Mouse (Mus musculus): ENCODE measurements at regions not wholly inside any gene's neighbourhood (a gene's known extent, or its start where the extent isn't known, plus 50 kb on each side); places are given as distances from the start of the nearest gene placed in this dataset.

DNA sequence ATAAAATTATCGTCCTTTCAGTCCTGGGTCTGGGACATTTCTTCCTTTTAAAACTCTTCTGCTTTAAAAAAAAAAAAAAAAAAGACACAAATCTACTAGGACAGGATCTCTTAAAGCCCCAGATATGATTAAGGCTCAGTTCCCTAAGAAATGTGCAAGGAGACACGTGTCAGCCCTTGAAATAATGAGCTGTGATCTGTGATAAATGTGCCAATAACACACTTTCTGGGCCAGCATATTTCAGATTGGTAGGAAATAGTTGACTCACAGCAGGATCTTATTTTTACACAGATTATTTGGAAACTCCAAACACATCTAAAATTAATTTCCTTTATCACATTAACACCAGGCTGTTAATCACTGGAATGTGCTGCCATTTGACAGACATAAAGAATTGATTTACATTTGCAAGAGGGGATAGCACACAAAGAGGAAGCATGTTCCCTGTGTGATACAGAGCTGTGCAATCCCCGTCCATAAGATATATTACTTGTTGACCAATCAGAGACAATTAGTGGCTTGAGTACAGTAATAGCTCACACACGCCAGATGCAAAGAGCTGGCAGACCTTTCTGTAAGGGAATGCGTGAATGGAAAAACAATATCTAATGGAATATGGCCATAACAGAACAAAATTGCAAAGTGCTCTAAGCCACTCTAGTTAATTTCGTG, 263.7 kb downstream of the Pax3 start:
- no peaks in the 10 kb centered on the region for H3K36me3 ChIP-seq
- H3K9ac ChIP-seq: no peak overlapping the region
- no peaks in the 10 kb centered on the region for H3K4me1 ChIP-seq
- ATAC-seq (ENCODE audit: insufficient number of reproducible peaks, low FRiP score, low TSS enrichment, low read depth): no peak
- WGBS: 54% methylated on average over 6 of the region's 6 CpGs
- no peak overlapping the region for H3K4me3 ChIP-seq (replicated peaks)
- no peaks in the 10 kb centered on the region for H3K9me3 ChIP-seq (replicated peaks)
- H3K27ac ChIP-seq (replicated peaks): no peak overlapping the region
- H3K27me3 ChIP-seq: no peaks in the 10 kb centered on the region
- no peak overlapping the region for H3K4me2 ChIP-seq (replicated peaks)

DNA sequence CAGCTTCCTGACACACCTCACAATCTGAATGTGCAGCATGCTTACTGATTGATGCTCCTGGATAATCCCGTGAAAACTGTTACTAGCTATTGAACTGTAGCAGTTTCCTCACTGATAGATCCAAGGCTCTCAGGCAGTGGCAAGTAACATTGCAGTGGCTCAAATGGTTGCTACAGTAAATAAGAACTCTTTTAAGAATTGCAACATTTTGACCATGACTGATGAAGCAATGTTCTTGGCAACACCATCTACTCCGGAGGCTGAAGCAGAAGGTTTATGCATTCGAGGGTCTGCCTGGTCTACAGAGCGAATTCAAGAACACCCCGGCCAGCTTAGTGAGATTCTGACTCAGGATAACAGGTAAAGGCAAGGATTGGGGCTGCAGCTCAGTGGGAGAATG, 264.7 kb downstream of the Pax3 start:
- no peak for ATAC-seq (ENCODE audit: insufficient number of reproducible peaks, low FRiP score, low TSS enrichment, low read depth)
- Histone ChIP-seq H3K4me3 (replicated peaks) (no peak overlapping the region), H3K27ac (replicated peaks) (no peak overlapping the region), H3K27me3 (no peaks in the 10 kb centered on the region), H3K36me3 (no peaks in the 10 kb centered on the region), H3K9ac (no peak overlapping the region), H3K4me2 (replicated peaks) (no peak overlapping the region), H3K4me1 (no peaks in the 10 kb centered on the region), H3K9me3 (replicated peaks) (no peaks in the 10 kb centered on the region)
- 77% methylated on average over 5 of the region's 5 CpGs for WGBS

DNA sequence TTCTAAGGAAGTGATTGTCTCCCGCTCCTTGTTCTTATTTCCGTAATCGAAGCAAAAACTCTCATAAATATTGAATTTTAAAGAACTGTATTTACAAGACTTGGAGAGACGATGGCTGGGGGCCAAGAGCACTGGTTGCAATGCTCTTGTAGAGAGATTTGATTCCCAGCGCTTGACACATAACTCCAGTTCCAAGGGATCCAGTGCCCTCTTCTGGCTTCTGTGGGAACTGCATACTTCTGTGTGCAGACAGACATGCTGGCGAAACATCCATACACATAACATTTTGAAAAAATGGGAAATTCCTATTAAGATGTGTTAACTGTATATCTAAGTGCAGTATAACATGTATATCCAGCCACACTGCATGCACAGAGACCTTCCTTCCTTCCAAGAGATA, 266.3 kb downstream of the Pax3 start:
- Histone ChIP-seq H3K4me1 (no peaks in the 10 kb centered on the region), H3K36me3 (no peaks in the 10 kb centered on the region), H3K9me3 (replicated peaks) (no peaks in the 10 kb centered on the region), H3K9ac (no peak overlapping the region), H3K4me2 (replicated peaks) (no peak overlapping the region), H3K27me3 (no peaks in the 10 kb centered on the region), H3K4me3 (replicated peaks) (no peak overlapping the region), H3K27ac (replicated peaks) (no peak overlapping the region)
- 86% methylated on average over 6 of the region's 6 CpGs for WGBS
- no peak for ATAC-seq (ENCODE audit: insufficient number of reproducible peaks, low FRiP score, low TSS enrichment, low read depth)

DNA sequence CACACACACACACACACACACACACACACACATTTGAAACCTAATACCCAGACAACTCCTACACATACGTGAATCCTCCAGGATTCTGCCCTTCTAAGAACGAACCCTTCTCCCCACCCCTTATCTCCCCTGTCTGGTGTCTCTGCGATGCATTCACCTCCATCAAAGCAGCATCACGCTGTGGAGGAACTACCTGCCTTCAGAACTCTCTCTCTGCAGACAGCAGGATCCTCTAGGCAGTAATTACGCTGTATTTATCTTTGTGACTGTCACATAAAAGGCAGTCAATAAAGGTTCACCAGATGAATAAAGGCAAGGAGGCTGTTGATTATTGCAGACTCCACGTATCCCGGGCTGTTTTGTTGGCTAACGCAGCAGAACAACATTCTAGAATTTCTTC, 267.4 kb downstream of the Pax3 start:
- H3K36me3 ChIP-seq: no peaks in the 10 kb centered on the region
- H3K9me3 ChIP-seq (replicated peaks): no peaks in the 10 kb centered on the region
- 27% methylated on average over 8 of the region's 8 CpGs for WGBS
- H3K4me3 ChIP-seq (replicated peaks): no peak overlapping the region
- no peaks in the 10 kb centered on the region for H3K4me1 ChIP-seq
- no peak for ATAC-seq (ENCODE audit: insufficient number of reproducible peaks, low FRiP score, low TSS enrichment, low read depth)
- no peak overlapping the region for H3K27ac ChIP-seq (replicated peaks)
- no peaks in the 10 kb centered on the region for H3K27me3 ChIP-seq
- H3K9ac ChIP-seq: no peak overlapping the region
- H3K4me2 ChIP-seq (replicated peaks): no peak overlapping the region

DNA sequence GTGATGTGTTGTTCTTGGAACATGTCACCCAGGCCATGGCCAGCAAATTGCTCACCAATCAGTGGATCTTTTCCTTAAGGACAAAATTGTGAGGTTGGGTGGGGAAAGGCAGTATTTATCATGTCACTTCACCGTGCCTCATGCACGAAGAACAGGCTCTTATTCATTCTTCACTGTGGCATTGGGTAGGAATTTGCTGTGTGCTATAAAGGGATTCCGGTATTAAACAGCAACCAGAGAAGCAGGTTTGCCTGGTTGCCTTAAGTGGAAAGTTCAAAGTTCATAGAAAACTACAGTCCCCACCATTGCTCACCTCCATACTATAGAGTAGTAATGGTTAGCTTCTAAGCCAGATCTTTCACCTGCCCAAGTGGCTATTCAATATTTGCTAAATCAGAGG, 270.8 kb downstream of the Pax3 start:
- H3K9me3 ChIP-seq (replicated peaks): no peaks in the 10 kb centered on the region
- no peaks in the 10 kb centered on the region for H3K36me3 ChIP-seq
- no peak overlapping the region for H3K27ac ChIP-seq (replicated peaks)
- 67% methylated on average over 3 of the region's 3 CpGs for WGBS
- H3K27me3 ChIP-seq: no peaks in the 10 kb centered on the region
- no peak overlapping the region for H3K4me3 ChIP-seq (replicated peaks)
- H3K4me1 ChIP-seq: no peaks in the 10 kb centered on the region
- H3K4me2 ChIP-seq (replicated peaks): no peak overlapping the region
- no peak overlapping the region for H3K9ac ChIP-seq
- ATAC-seq (ENCODE audit: insufficient number of reproducible peaks, low FRiP score, low TSS enrichment, low read depth): no peak

DNA sequence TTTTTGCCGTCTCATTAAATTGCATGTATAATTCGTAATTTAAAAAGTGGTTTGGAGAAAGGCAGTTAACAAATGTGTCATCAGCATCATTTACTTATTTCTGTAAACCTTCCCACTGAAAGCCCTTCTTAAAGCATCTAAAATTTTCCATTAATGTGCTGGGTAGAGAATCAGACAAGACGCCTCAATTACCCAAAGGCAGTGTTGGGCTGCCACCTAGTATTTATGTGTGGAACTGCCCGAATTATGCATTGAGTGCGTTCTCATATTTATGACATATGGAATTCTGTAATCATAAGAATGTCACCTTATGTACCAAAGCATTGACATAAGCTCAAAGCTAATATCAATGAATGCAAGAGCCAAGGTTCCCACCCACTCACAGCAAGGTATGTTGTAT, 300.7 kb downstream of the Pax3 start:
- Histone ChIP-seq H3K4me1 (no peaks in the 10 kb centered on the region), H3K4me2 (replicated peaks) (no peak overlapping the region), H3K27ac (replicated peaks) (no peak overlapping the region), H3K9ac (no peak overlapping the region), H3K27me3 (peaks cover 3% of the 10 kb centered on the region; the same call in 1 of the 2 replicates), H3K4me3 (replicated peaks) (no peak overlapping the region), H3K36me3 (no peaks in the 10 kb centered on the region), H3K9me3 (replicated peaks) (no peaks in the 10 kb centered on the region)
- no peak for ATAC-seq (ENCODE audit: insufficient number of reproducible peaks, low FRiP score, low TSS enrichment, low read depth)
- 42% methylated on average over 5 of the region's 5 CpGs for WGBS

DNA sequence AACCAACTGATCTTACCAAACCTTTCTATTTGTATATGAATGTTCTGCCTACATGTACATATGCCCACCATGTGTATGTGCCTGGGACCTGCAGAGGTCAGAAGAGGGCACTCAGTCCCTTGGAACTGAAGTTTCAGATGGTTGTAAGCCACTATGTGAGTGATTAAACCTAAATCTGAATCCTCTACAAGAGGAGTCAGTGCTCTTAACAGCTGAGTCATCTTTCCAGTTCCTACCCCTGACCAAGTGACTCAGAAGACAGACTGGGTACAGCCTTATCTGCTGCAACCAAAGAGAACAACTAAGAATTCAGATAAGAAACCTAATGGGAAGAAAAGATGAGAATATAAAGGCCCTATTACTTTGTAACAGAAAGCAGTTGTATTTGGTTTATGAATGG, 317.9 kb downstream of the Pax3 start:
- no peak for ATAC-seq (ENCODE audit: insufficient number of reproducible peaks, low FRiP score, low TSS enrichment, low read depth)

DNA sequence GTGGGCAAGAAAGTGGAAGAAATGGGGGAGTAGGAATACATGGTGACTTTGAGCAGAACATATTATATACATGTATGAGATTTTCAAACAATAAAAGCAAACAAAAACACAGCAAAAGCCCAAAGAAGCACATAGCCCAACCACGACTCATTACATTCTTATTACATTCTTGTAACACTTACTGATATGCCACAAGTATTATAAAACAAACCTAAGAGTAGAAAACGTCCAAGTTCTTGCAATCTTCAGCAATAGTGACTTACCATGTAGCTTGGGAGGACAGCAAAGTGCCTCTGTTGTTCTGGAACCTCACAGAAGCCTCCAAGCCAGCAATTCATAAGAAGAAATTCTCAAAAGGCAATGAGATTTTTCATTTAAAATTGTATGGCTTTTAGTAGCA, 326.8 kb downstream of the Pax3 start:
- WGBS: 41% methylated on average over 2 of the region's 2 CpGs

More for the DNA sequence above, 317.9 kb downstream of the Pax3 start:
- Histone ChIP-seq H3K27ac (replicated peaks) (no peak overlapping the region), H3K27me3 (no peaks in the 10 kb centered on the region), H3K9me3 (replicated peaks) (no peaks in the 10 kb centered on the region), H3K9ac (no peak overlapping the region), H3K36me3 (no peaks in the 10 kb centered on the region), H3K4me3 (replicated peaks) (no peak overlapping the region), H3K4me2 (replicated peaks) (no peak overlapping the region), H3K4me1 (no peaks in the 10 kb centered on the region)

DNA sequence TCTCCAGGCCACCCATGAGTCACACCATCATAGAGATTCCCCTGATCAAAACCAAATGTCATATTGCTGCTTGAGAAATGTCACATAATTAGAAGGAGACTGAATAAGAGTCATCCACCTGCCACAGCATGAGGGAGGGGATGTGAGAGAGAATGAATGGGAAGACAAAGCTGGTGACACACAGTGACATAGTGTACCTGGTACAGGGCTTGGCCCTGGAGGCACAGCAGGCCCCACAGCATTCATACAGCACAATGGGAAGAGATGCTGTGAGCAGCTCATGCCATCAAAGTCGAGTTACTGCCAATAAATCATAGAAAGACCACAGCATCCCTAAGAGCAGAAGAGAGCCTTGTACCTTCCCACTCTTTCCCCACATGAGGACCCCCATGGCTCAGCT, 327.8 kb downstream of the Pax3 start:
- Histone ChIP-seq H3K9ac (no peak overlapping the region), H3K4me3 (replicated peaks) (no peak overlapping the region), H3K9me3 (replicated peaks) (no peaks in the 10 kb centered on the region), H3K27me3 (no peaks in the 10 kb centered on the region), H3K4me2 (replicated peaks) (no peak overlapping the region), H3K4me1 (no peaks in the 10 kb centered on the region), H3K36me3 (no peaks in the 10 kb centered on the region), H3K27ac (replicated peaks) (no peak overlapping the region)
- WGBS: 35% methylated on average over 1 of the region's 1 CpGs
- ATAC-seq (ENCODE audit: insufficient number of reproducible peaks, low FRiP score, low TSS enrichment, low read depth): no peak

More for the DNA sequence above, 326.8 kb downstream of the Pax3 start:
- Histone ChIP-seq H3K9me3 (replicated peaks) (no peaks in the 10 kb centered on the region), H3K27ac (replicated peaks) (no peak overlapping the region), H3K36me3 (no peaks in the 10 kb centered on the region), H3K4me2 (replicated peaks) (no peak overlapping the region), H3K27me3 (no peaks in the 10 kb centered on the region), H3K9ac (no peak overlapping the region), H3K4me3 (replicated peaks) (no peak overlapping the region), H3K4me1 (no peaks in the 10 kb centered on the region)
- ATAC-seq (ENCODE audit: insufficient number of reproducible peaks, low FRiP score, low TSS enrichment, low read depth): no peak

DNA sequence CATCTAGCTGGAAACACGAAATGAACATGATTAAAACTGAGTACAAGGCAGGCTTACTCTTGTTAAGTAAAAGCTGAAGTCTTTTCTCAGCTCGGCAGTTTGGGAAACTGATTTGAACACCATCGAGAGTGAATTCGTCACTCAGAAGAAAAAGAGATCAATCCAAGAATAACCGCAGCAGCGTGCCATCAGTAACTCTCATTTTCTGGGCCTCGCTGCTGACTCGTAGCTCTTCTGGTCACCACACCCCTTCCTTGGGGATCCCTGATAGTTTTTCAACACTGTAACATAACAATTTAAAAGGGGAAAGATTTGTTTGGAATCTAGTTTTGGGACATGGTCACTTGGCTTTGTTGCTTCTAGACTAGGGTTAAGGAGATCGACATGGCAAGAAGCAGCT, 337.0 kb downstream of the Pax3 start:
- no peak overlapping the region for H3K4me3 ChIP-seq (replicated peaks)
- H3K27ac ChIP-seq (replicated peaks): no peak overlapping the region
- H3K9ac ChIP-seq: no peak overlapping the region
- WGBS: 87% methylated on average over 9 of the region's 9 CpGs
- no peaks in the 10 kb centered on the region for H3K36me3 ChIP-seq
- H3K27me3 ChIP-seq: no peaks in the 10 kb centered on the region
- no peaks in the 10 kb centered on the region for H3K9me3 ChIP-seq (replicated peaks)
- no peaks in the 10 kb centered on the region for H3K4me1 ChIP-seq
- ATAC-seq (ENCODE audit: insufficient number of reproducible peaks, low FRiP score, low TSS enrichment, low read depth): no peak
- no peak overlapping the region for H3K4me2 ChIP-seq (replicated peaks)

DNA sequence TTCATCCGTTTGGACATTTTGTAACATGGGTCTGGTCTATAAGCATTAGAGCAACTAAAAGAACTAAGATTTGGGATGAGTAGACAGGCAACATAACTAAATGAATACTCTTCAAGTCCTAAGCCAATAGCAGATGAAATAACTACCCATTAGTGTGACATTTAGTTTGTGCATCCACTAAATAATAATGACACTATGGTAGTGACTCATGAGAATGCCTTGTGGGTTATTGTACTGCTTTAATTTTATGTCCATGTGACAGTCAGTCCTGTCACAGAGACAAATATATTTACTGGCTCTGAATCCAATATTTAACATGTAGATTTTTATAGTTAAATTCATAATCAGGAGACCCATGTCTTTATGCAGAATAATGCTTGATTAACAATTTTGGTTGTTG, 339.5 kb upstream of the Epha4 start:
- no peak for ATAC-seq (ENCODE audit: insufficient number of reproducible peaks, low FRiP score, low TSS enrichment, low read depth)
- Histone ChIP-seq H3K27me3 (no peaks in the 10 kb centered on the region), H3K36me3 (no peaks in the 10 kb centered on the region), H3K9me3 (replicated peaks) (no peaks in the 10 kb centered on the region), H3K27ac (replicated peaks) (no peak overlapping the region), H3K4me1 (no peaks in the 10 kb centered on the region), H3K4me3 (replicated peaks) (no peak overlapping the region), H3K4me2 (replicated peaks) (no peak overlapping the region), H3K9ac (no peak overlapping the region)
- WGBS: 74% methylated on average over 1 of the region's 1 CpGs

DNA sequence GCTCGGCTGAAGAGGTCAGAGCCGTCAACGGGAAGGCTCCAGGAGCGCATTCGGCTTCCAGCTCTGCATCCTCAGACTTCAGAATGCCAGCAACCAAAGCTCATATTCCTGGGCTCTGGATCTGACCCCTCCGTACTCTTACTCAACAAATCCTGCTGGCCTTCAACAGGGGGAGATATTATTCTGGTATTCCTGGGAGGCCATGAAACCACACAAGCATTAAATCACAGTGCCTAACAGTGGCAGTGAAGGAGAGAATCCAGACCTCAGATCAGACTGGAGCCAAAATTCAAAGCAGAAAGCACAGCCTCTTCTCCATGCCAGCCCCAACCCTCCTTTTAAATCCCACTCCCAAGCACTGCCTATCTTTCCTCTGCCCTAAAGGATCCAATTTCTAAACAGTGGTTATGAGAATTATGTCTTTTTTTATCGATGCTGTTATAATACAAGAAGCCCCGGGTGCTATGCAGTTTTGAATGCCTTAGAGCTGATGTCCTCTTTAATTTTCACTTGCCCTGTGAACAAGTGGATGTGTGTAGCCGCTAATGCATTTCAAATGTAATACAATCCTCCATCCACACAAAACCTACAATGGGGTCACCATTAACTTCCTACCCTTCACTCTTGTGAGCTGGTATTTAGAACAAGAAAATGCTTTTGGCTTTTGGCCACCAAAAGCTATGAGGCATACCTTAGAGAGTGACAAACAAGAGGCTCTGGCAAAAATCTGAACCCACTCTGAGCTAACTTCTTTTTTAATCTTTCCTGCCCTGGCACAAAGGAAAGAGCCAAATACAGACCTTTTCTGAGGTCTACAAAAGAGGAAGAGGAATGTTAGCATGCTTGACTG, 333.1 kb upstream of the Epha4 start:
- H3K9ac ChIP-seq: no peak overlapping the region
- H3K4me2 ChIP-seq (replicated peaks): no peak overlapping the region
- H3K4me3 ChIP-seq (replicated peaks): no peak overlapping the region
- ATAC-seq (ENCODE audit: insufficient number of reproducible peaks, low FRiP score, low TSS enrichment, low read depth): peak; percentile 69
- H3K4me1 ChIP-seq: 0 out of 2 replicates have a peak, but pooled peaks cover 5% of the 10 kb centered on the region
- H3K9me3 ChIP-seq (replicated peaks): no peaks in the 10 kb centered on the region
- no peaks in the 10 kb centered on the region for H3K36me3 ChIP-seq
- no peaks in the 10 kb centered on the region for H3K27me3 ChIP-seq
- H3K27ac ChIP-seq (replicated peaks): no peak overlapping the region
- WGBS: 66% methylated on average over 9 of the region's 9 CpGs
